Mouse (Mus musculus) lung, postnatal 14 days (tissue): ENCODE data around the gene Xbp1.
"Not testable (repeated sequence)": the region's sequence is repeated elsewhere in the genome, so short reads cannot be mapped to it uniquely, and the experiment has no call there.

Experiments
- DNase-seq: peaks from one replicate; pipeline ENCODE4 v3.0.0; 2021

Xbp1 gene

GRCm38 (mm10) chr11:5530172-5530571 lies 9.7 kb downstream of the Xbp1 start:
- DNase-seq: no peak

- no peak for DNase-seq
Measured at GRCm38 (mm10) chr11:5530717-5531116, 10.3 kb downstream of the Xbp1 start.

- DNase-seq: no peak
Measured at GRCm38 (mm10) chr11:5533108-5533507, 12.6 kb downstream of the Xbp1 start.

- DNase-seq: not testable (repeated sequence)
Measured at GRCm38 (mm10) chr11:5537454-5537853, 17.0 kb downstream of the Xbp1 start.

- DNase-seq: no peak
Measured at GRCm38 (mm10) chr11:5540331-5540730, 19.9 kb downstream of the Xbp1 start.

GRCm38 (mm10) chr11:5541230-5541798 lies 20.9 kb downstream of the Xbp1 start:
- DNase-seq: no peak

- DNase-seq: peak; percentile 89
Measured at GRCm38 (mm10) chr11:5541799-5542481, 21.5 kb downstream of the Xbp1 start, which contains the start of gene Ccdc117. Gene Ccdc117 (minus strand): TSS chr11:5542187.

GRCm38 (mm10) chr11:5542482-5543185 lies 22.2 kb downstream of the Xbp1 start:
- DNase-seq: no peak

- no peak for DNase-seq
Measured at GRCm38 (mm10) chr11:5543281-5543680, 22.8 kb downstream of the Xbp1 start.

- DNase-seq: not testable (repeated sequence)
Measured at GRCm38 (mm10) chr11:5544709-5545108, 24.2 kb downstream of the Xbp1 start.

GRCm38 (mm10) chr11:5545457-5545856 lies 25.0 kb downstream of the Xbp1 start:
- no peak for DNase-seq

GRCm38 (mm10) chr11:5546693-5547092 lies 26.2 kb downstream of the Xbp1 start:
- no peak for DNase-seq

- DNase-seq: no peak
Measured at GRCm38 (mm10) chr11:5551430-5551829, 31.0 kb downstream of the Xbp1 start.

GRCm38 (mm10) chr11:5551931-5552330 lies 31.5 kb downstream of the Xbp1 start:
- no peak for DNase-seq

- DNase-seq: no peak
Measured at GRCm38 (mm10) chr11:5560273-5560672, 39.8 kb downstream of the Xbp1 start.

- DNase-seq: no peak
Measured at GRCm38 (mm10) chr11:5562625-5563268, 42.3 kb downstream of the Xbp1 start.

- no peak for DNase-seq
Measured at GRCm38 (mm10) chr11:5563898-5564297, 43.4 kb downstream of the Xbp1 start.

- DNase-seq: no peak
Measured at GRCm38 (mm10) chr11:5565596-5565995, 45.1 kb downstream of the Xbp1 start.

- DNase-seq: no peak
Measured at GRCm38 (mm10) chr11:5566506-5566905, 46.0 kb downstream of the Xbp1 start.

GRCm38 (mm10) chr11:5567654-5568053 lies 47.2 kb downstream of the Xbp1 start:
- DNase-seq: no peak

GRCm38 (mm10) chr11:5568082-5568481 lies 47.6 kb downstream of the Xbp1 start:
- DNase-seq: no peak

GRCm38 (mm10) chr11:5569474-5569873 lies 49.0 kb downstream of the Xbp1 start, which contains the start of gene Ankrd36:
Gene Ankrd36 (plus strand): TSS chr11:5569684.
- DNase-seq: no peak

GRCm38 (mm10) chr11:5571856-5572255 lies 51.4 kb downstream of the Xbp1 start:
- no peak for DNase-seq
